Mouse (Mus musculus) gastrocnemius, postnatal 25 days (tissue): ENCODE measurements around the gene Ctcfl. TPM values are rescaled to one million over a fixed set of nuclear protein-coding genes. Genes with fewer than 3 reads are reported as not detected.

ENCODE experiments used
- DNase-seq: peaks from one replicate; pipeline ENCODE4 v3.0.0; 2022
- total RNA-seq, 2 experiments: library from RNA; stranded (reverse); gene quantifications; 1 replicate in 1 of 2; 2 replicates in 1 of 2; pipeline ENCODE4 v1.2.3; 2021

Ctcfl gene
- total RNA-seq, 2 experiments from 2014 or later = not detected

- DNase-seq = no peak
These were observed 71.1 kb downstream of the Ctcfl start for GRCm38 (mm10) chr2:173048041-173048745.

- DNase-seq = no peak
These were observed 71.9 kb downstream of the Ctcfl start for GRCm38 (mm10) chr2:173047471-173047870.

- DNase-seq = peak; percentile 67
These were observed 72.6 kb downstream of the Ctcfl start for GRCm38 (mm10) chr2:173046582-173047297.

- peak; percentile 91 for DNase-seq
These were observed 74.9 kb downstream of the Ctcfl start for GRCm38 (mm10) chr2:173044198-173044970.

Other genes starting within 250 kb of the Ctcfl start
- gene Bmp7, start 179.2 kb downstream of the Ctcfl start, total RNA-seq = 1 to 10 TPM in 1 of 2 experiments, under 1 TPM in 1; 0.87 to 1.8 TPM
- not detected for gene Spo11, start 141.8 kb downstream of the Ctcfl start, total RNA-seq
- gene Rae1, start 119.4 kb downstream of the Ctcfl start, total RNA-seq = 10 to 100 TPM; 11.8 to 12.7 TPM
- gene Rbm38, start 99.0 kb downstream of the Ctcfl start, total RNA-seq = 100 to 1,000 TPM; 205 to 217 TPM
- gene Pck1, start 33.5 kb upstream of the Ctcfl start, total RNA-seq = 10 to 100 TPM in 1 of 2 experiments, 1 to 10 TPM in 1; 1.2 to 61.5 TPM
- gene Zbp1, start 99.4 kb upstream of the Ctcfl start, total RNA-seq = under 1 TPM in 1 of 2 experiments, not detected in 1; 0.27 TPM
- gene Pmepa1, start 157.0 kb upstream of the Ctcfl start, total RNA-seq = 10 to 100 TPM; 18.2 to 19.2 TPM